Mouse (Mus musculus) heart, adult 2 months (tissue): ENCODE data around the gene Moap1.

Experiments used
- CTCF ChIP-seq: fragments of 200-600 bp; IDR thresholded peaks from 2 replicates; pipeline ENCODE4 v1.8.1; 2022; ENCODE audit warnings: antibody characterized with exemption, mild to moderate bottlenecking, moderate library complexity
- EP300 ChIP-seq: fragments of 200-500 bp; IDR thresholded peaks from 2 replicates; pipeline ENCODE4 v1.6.1; 2011; ENCODE audit warnings: low read depth, low read length, control low read depth; ENCODE audit not compliant: insufficient read depth
- POLR2A ChIP-seq: fragments of 200-500 bp; IDR thresholded peaks from 2 replicates; pipeline ENCODE4 v1.6.1; 2011; ENCODE audit warnings: mild to moderate bottlenecking, low read depth, low read length, control low read depth; ENCODE audit not compliant: insufficient read depth

- TF ChIP-seq CTCF: peak; percentile 50
- no peak for TF ChIP-seq POLR2A
- no peak for TF ChIP-seq EP300
Observed at GRCm38 (mm10) chr12:102756304-102756703, 12.8 kb upstream of the Moap1 start.
